Mouse (Mus musculus) G1E (cell line): ENCODE measurements around the gene Batf2. TPM values are rescaled to one million over a fixed set of nuclear protein-coding genes. Genes with fewer than 3 reads are reported as not detected.

Experiments used
- ATAC-seq: 2 replicates; pipeline ENCODE4 v1.8.0; 2016; ENCODE audit warnings: mild to moderate bottlenecking; ENCODE audit not compliant: insufficient number of reproducible peaks, poor library complexity, low FRiP score, severe bottlenecking; ENCODE audit errors: extremely low read depth
- DNase-seq: peaks from one replicate; pipeline ENCODE4 v3.0.0; 2012; ENCODE audit warnings: low spot score
- H3K27me3 ChIP-seq: 2 replicates; pipeline ENCODE4 v1.6.1; 2012; ENCODE audit warnings: mild to moderate bottlenecking, low read length, inconsistent platforms; ENCODE audit not compliant: insufficient read depth
- H3K36me3 ChIP-seq: replicated peaks from 2 replicates; pipeline ENCODE3; 2012; ENCODE audit warnings: mild to moderate bottlenecking, inconsistent platforms
- H3K4me1 ChIP-seq: 2 replicates; pipeline ENCODE4 v1.6.1; 2012; ENCODE audit warnings: low read depth, low read length, inconsistent platforms, mixed read lengths; ENCODE audit not compliant: insufficient read depth
- H3K4me3 ChIP-seq: 2 replicates; pipeline ENCODE4 v1.5.1; 2012; ENCODE audit warnings: low read depth, mild to moderate bottlenecking, inconsistent platforms, low read length, moderate library complexity, mixed read lengths
- H3K9me3 ChIP-seq: replicated peaks from 2 replicates; pipeline ENCODE4 v1.6.1; 2012; ENCODE audit warnings: inconsistent platforms
- CTCF ChIP-seq: IDR thresholded peaks from 2 replicates; pipeline ENCODE4 v1.5.1; 2012; ENCODE audit warnings: low read depth, low read length, inconsistent platforms, mixed read lengths
- GATA1 ChIP-seq: IDR thresholded peaks from 2 replicates; pipeline ENCODE4 v1.6.1; 2012; ENCODE audit warnings: borderline replicate concordance, low read length, inconsistent platforms, mixed read lengths
- GATA2 ChIP-seq: IDR thresholded peaks from 2 replicates; pipeline ENCODE4 v1.6.1; 2012; ENCODE audit warnings: low read depth, low read length, inconsistent platforms, borderline replicate concordance
- POLR2AphosphoS5 ChIP-seq: IDR thresholded peaks from 2 replicates; pipeline ENCODE4 v1.6.1; 2012; ENCODE audit warnings: low read depth, low read length, inconsistent platforms; ENCODE audit not compliant: insufficient replicate concordance
- TAL1 ChIP-seq: conservative IDR thresholded peaks from 2 replicates; pipeline ENCODE4 v1.6.1; 2012; ENCODE audit warnings: low read depth, low read length, inconsistent platforms, mixed read lengths
- polyA plus RNA-seq: library from polyadenylated mRNA; stranded (reverse); fragments of >175 nt; gene quantifications from 2 replicates; pipeline ENCODE4 v1.2.3, GENCODE M21; 2012
- total RNA-seq, 2 experiments: library from RNA; stranded (forward) in 1 of 2; stranded (reverse) in 1 of 2; fragments of 200-1000 nt in 1 of 2; fragments of >200 nt in 1 of 2; fragmentation: Nextera tagmentation in 1 of 2; gene quantifications; 2 replicates each; pipeline ENCODE4 v1.2.3; 2014 to 2017

Gene Batf2
- total and polyA plus RNA-seq, 3 experiments = 0.33 TPM; not detected in 2

- TF ChIP-seq POLR2AphosphoS5 (no peak), TAL1 (no peak), CTCF (no peak), GATA1 (no peak)
- ATAC-seq (no peak), DNase-seq (no peak)
- H3K36me3 ChIP-seq = peaks cover 31% of the 10 kb centered on the region
- peaks cover 62% of the 10 kb centered on the region for H3K4me1 ChIP-seq
- peaks cover 2% of the 10 kb centered on the region; the same call in 1 of the 2 replicates for H3K27me3 ChIP-seq
- peak within 1 kb of the TSS; percentile 31; the same call in 1 of the 2 replicates for H3K4me3 ChIP-seq
- H3K9me3 ChIP-seq = no peaks in the 10 kb centered on the region
Measured at GRCm38 (mm10) chr19:6105586-6105985, 35.2 kb upstream of the Batf2 start, which contains the start of gene Naaladl1. TSS of gene Naaladl1 (plus strand) at chr19:6105782.

- ATAC-seq = no peak
Measured at GRCm38 (mm10) chr19:6113116-6113515, 27.7 kb upstream of the Batf2 start.

GRCm38 (mm10) chr19:6116113-6116850, 24.5 kb upstream of the Batf2 start:
- peaks cover 36% of the 10 kb centered on the region for H3K4me1 ChIP-seq
- TF ChIP-seq CTCF = no peak
- no peak for TF ChIP-seq GATA2
- no peak for TF ChIP-seq POLR2AphosphoS5
- no peak for TF ChIP-seq TAL1
- TF ChIP-seq GATA1 = no peak
- ATAC-seq = no peak

More at GRCm38 (mm10) chr19:6113116-6113515, 27.7 kb upstream of the Batf2 start:
- DNase-seq = no peak
- Histone ChIP-seq H3K36me3 (peaks cover 66% of the 10 kb centered on the region), H3K4me3 (no peak overlapping the region), H3K4me1 (peaks cover 36% of the 10 kb centered on the region), H3K27me3 (peaks cover 2% of the 10 kb centered on the region; the same call in 1 of the 2 replicates), H3K9me3 (no peaks in the 10 kb centered on the region)
- no peak for TF ChIP-seq POLR2AphosphoS5
- no peak for TF ChIP-seq GATA2
- no peak for TF ChIP-seq GATA1
- no peak for TF ChIP-seq CTCF
- TF ChIP-seq TAL1 = no peak

GRCm38 (mm10) chr19:6117346-6117985, 23.3 kb upstream of the Batf2 start:
- peak; percentile 16 for DNase-seq
- H3K36me3 ChIP-seq = peaks cover 75% of the 10 kb centered on the region
- H3K4me3 ChIP-seq = peak overlapping the region; percentile 90
- no peak for ATAC-seq
- no peak for TF ChIP-seq TAL1
- no peak for TF ChIP-seq GATA1
- TF ChIP-seq POLR2AphosphoS5 = no peak
- no peak for TF ChIP-seq CTCF
- TF ChIP-seq GATA2 = no peak
- no peaks in the 10 kb centered on the region for H3K27me3 ChIP-seq
- H3K9me3 ChIP-seq = no peaks in the 10 kb centered on the region
- peaks cover 36% of the 10 kb centered on the region for H3K4me1 ChIP-seq

More at GRCm38 (mm10) chr19:6116113-6116850, 24.5 kb upstream of the Batf2 start:
- no peak for DNase-seq
- no peaks in the 10 kb centered on the region for H3K9me3 ChIP-seq
- no peaks in the 10 kb centered on the region for H3K27me3 ChIP-seq
- peaks cover 73% of the 10 kb centered on the region for H3K36me3 ChIP-seq
- H3K4me3 ChIP-seq = peak overlapping the region; percentile 41; the same call in 1 of the 2 replicates

- Histone ChIP-seq H3K9me3 (no peaks in the 10 kb centered on the region), H3K4me1 (peaks cover 36% of the 10 kb centered on the region), H3K27me3 (no peaks in the 10 kb centered on the region), H3K4me3 (peak within 1 kb of the TSS; percentile 90), H3K36me3 (peaks cover 71% of the 10 kb centered on the region)
- ATAC-seq (peak; percentile 40), DNase-seq (peak; percentile 92)
- TF ChIP-seq GATA2 (no peak), POLR2AphosphoS5 (no peak), GATA1 (no peak), CTCF (no peak), TAL1 (no peak)
Measured at GRCm38 (mm10) chr19:6117986-6118676, 22.7 kb upstream of the Batf2 start, which contains the start of gene Sac3d1. TSS of gene Sac3d1 (minus strand) at chr19:6118650.

GRCm38 (mm10) chr19:6118677-6119185, 22.1 kb upstream of the Batf2 start:
- Histone ChIP-seq H3K27me3 (no peaks in the 10 kb centered on the region), H3K4me3 (peak overlapping the region; percentile 90), H3K36me3 (peaks cover 72% of the 10 kb centered on the region), H3K9me3 (no peaks in the 10 kb centered on the region), H3K4me1 (peaks cover 37% of the 10 kb centered on the region)
- no peak for TF ChIP-seq TAL1
- no peak for TF ChIP-seq CTCF
- TF ChIP-seq GATA2 = no peak
- no peak for TF ChIP-seq POLR2AphosphoS5
- TF ChIP-seq GATA1 = no peak
- ATAC-seq (no peak), DNase-seq (no peak)
